Mouse (Mus musculus): ENCODE measurements around the gene Hist1h2bf.

GRCm38 (mm10) chr13:23610393-23610792 lies 36.4 kb upstream of the Hist1h2bf start:
- no peak for TF ChIP-seq POLR2A (IDR thresholded peaks at IDR 0.05; ENCODE audit: borderline replicate concordance, extremely low read depth, low read depth, low read length)
- no peak for TF ChIP-seq CTCF (IDR thresholded peaks at IDR 0.05; ENCODE audit: insufficient read depth, low read length)
